Mouse (Mus musculus) hindbrain, postnatal 0 days (tissue): ENCODE data around the gene Gm4131. TPM values are rescaled to one million over a fixed set of nuclear protein-coding genes. Genes with fewer than 3 reads are reported as not detected.

Experiments used
- ATAC-seq: fragments of 200-750 bp; cut with Nextera tagmentation; 2 replicates; pipeline ENCODE4 v1.8.0; 2017; ENCODE audit warnings: mild to moderate bottlenecking, moderate TSS enrichment, moderate library complexity
- DNase-seq: peaks from one replicate; pipeline ENCODE4 v3.0.0-alpha.2; 2015; ENCODE audit warnings: low spot score
- H3K27ac ChIP-seq: fragments of 300-500 bp; sonication (generic); 2 replicates; pipeline ENCODE4 v1.5.1; 2014; ENCODE audit warnings: mild to moderate bottlenecking
- H3K27me3 ChIP-seq: fragments of 300-500 bp; sonication (generic); 2 replicates; pipeline ENCODE4 v1.6.1; 2014; ENCODE audit warnings: low read length, mixed read lengths; ENCODE audit not compliant: insufficient read depth
- H3K36me3 ChIP-seq: fragments of 300-500 bp; sonication (generic); 2 replicates; pipeline ENCODE4 v1.6.1; 2014; ENCODE audit warnings: low read length, mixed read lengths; ENCODE audit not compliant: insufficient read depth
- H3K4me1 ChIP-seq: fragments of 300-500 bp; sonication (generic); 2 replicates; pipeline ENCODE4 v1.6.1; 2014; ENCODE audit warnings: antibody characterized with exemption, low read length, mixed read lengths; ENCODE audit not compliant: insufficient read depth
- H3K4me2 ChIP-seq: fragments of 300-500 bp; sonication (generic); 2 replicates; pipeline ENCODE4 v1.6.1; 2014; ENCODE audit warnings: low read depth, mild to moderate bottlenecking, low read length, moderate library complexity, mixed read lengths
- H3K4me3 ChIP-seq: fragments of 300-500 bp; sonication (generic); 2 replicates; pipeline ENCODE4 v1.5.1; 2014; ENCODE audit warnings: low read length
- H3K9ac ChIP-seq: fragments of 300-500 bp; sonication (generic); replicated peaks from 2 replicates; pipeline ENCODE4 v1.6.1; 2014; ENCODE audit warnings: mild to moderate bottlenecking, low read length, moderate library complexity, mixed read lengths
- H3K9me3 ChIP-seq: fragments of 300-500 bp; sonication (generic); 2 replicates; pipeline ENCODE4 v1.6.1; 2016; ENCODE audit warnings: low read length, mixed read lengths
- CTCF ChIP-seq: IDR thresholded peaks from 2 replicates; pipeline ENCODE4 v1.5.1; 2016; ENCODE audit warnings: antibody characterized with exemption, control low read depth, low read depth
- WGBS: fragments of 180-500 bp; shearing (Covaris S2); extraction: QIAGEN DNeasy Blood & Tissue Kit; methylation state at CpG from one replicate; pipeline ENCODE4 v1.1.7; 2014; 5-methylcytosine and 5-hydroxymethylcytosine counted together
- polyA plus RNA-seq: library from polyadenylated mRNA; unstranded; fragments of >200 nt; fragmentation: Nextera tagmentation; extraction: Ambion mirVana; gene quantifications from 2 replicates; pipeline ENCODE4 v1.2.1, GENCODE M21; 2015
- total RNA-seq: library from RNA; depleted of rRNA; stranded (reverse); fragments of >200 nt; gene quantifications from 2 replicates; pipeline ENCODE4 v1.2.3, GENCODE M21; 2014

Gm4131 gene
- total and polyA plus RNA-seq, 2 experiments from 2014 or later: 0.25 TPM; not detected in 1

DNA sequence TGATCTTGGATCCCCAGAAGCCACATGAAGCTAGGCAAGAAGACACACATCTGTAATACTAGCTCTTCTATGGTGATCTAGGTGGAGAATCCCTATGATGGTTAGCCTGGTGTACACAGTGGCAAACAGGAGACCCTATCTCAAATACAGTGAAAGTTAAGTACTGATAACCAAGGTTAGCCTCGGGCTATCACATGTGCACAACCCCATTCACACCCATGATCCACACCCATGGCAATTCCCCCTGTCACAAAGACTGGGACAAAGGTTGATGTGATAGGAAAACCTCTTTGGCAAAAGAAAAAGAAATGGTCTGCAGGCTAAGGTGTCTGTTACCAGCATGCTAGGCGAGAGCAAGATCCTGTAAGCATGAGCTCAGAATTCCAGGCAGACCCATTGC is 94.7 kb downstream of the Gm4131 start:
- Histone ChIP-seq H3K9me3 (no peaks in the 10 kb centered on the region), H3K9ac (no peak overlapping the region), H3K4me3 (no peak overlapping the region), H3K27me3 (no peaks in the 10 kb centered on the region), H3K4me1 (no peaks in the 10 kb centered on the region), H3K36me3 (no peaks in the 10 kb centered on the region), H3K27ac (no peak overlapping the region), H3K4me2 (no peak overlapping the region)
- DNase-seq: no peak
- no peak for ATAC-seq
- WGBS: 81% methylated on average over 2 of the region's 2 CpGs
- TF ChIP-seq CTCF: no peak

DNA sequence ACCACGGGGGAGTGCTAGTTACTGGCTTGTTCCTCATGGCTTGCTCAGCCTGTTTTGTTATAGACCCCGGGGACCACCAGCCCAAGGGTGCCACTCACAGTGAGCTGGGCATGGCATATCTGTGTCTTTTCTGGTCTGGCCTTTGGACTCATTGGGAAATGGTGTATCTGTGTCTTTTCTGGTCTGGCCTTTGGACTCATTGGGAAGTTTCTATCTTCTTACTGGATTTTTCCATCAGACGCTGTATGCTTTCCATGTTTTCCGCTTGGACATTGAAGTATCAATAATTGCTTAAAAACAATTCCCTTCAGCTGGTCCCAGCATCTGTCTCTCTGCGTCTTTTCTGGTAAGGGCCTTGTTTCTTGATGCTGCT is 98.0 kb downstream of the Gm4131 start:
- H3K4me3 ChIP-seq: no peak overlapping the region
- H3K4me1 ChIP-seq: peaks cover 5% of the 10 kb centered on the region; the same call in 1 of the 2 replicates
- H3K27ac ChIP-seq: no peak overlapping the region
- 89% methylated on average over 5 of the region's 5 CpGs for WGBS
- H3K9ac ChIP-seq: no peak overlapping the region
- H3K9me3 ChIP-seq: no peaks in the 10 kb centered on the region
- H3K27me3 ChIP-seq: no peaks in the 10 kb centered on the region
- ATAC-seq (no peak), DNase-seq (no peak)
- TF ChIP-seq CTCF: no peak
- H3K36me3 ChIP-seq: no peaks in the 10 kb centered on the region
- H3K4me2 ChIP-seq: no peak overlapping the region

DNA sequence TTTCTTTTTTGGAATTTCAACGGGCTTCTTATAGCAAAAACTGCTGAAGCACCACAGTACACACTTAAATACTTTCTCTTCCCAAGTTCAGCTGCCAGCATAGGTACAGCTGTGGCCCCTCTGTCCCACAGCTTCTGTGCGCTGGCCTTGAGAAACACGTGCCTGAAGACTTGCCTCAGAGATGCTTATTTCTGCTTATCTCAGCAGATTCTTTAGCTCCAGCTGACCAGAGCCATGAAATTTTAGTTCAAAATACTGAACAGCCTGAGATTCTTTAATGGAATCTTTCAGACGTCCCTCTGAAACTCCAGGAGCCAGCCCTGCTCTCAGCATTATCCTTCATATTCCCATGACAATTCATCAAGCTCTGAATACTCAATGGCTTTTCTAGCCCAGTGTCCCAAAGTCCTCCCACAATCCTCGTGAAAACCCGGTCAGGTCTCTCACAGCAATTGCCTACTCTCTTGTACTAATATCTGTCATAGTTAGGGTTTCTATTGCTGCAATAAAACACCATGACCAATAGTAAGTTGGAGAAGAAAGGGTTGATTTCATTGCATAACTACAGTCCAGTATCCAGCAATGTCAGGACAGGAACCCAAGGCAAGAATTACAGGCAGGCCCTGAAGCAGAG is 98.5 kb downstream of the Gm4131 start:
- Histone ChIP-seq H3K9ac (no peak overlapping the region), H3K4me2 (no peak overlapping the region), H3K4me3 (no peak overlapping the region), H3K27me3 (no peaks in the 10 kb centered on the region), H3K27ac (no peak overlapping the region), H3K9me3 (no peaks in the 10 kb centered on the region), H3K4me1 (peaks cover 5% of the 10 kb centered on the region; the same call in 1 of the 2 replicates), H3K36me3 (no peaks in the 10 kb centered on the region)
- no peak for TF ChIP-seq CTCF
- no peak for DNase-seq
- 72% methylated on average over 6 of the region's 6 CpGs for WGBS
- ATAC-seq: no peak

DNA sequence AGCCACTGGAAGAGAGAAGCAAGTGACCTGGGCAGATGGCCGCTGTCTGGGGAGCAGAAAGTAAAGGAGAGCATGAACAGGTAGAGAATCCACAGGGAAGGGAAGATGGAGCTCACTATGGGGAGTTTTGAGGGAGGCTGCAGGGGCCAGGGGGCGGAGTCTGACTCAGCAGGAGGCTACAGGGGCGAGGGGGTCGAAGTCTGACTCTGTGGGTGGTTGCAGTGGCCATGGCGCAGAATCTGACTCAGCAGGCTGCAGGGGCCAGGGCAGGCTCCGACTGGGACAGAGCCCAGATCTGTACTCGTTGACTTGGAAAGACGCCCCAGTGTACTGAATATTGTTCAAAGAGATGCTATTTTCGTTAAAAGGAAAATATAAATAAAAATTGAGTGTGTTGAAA is 101.8 kb downstream of the Gm4131 start:
- TF ChIP-seq CTCF: no peak
- Histone ChIP-seq H3K4me1 (peaks cover 5% of the 10 kb centered on the region; the same call in 1 of the 2 replicates), H3K9me3 (no peaks in the 10 kb centered on the region), H3K4me2 (0 out of 2 replicates have a peak overlapping the region, but pooled peaks have one; percentile 16), H3K36me3 (no peaks in the 10 kb centered on the region), H3K27me3 (no peaks in the 10 kb centered on the region), H3K27ac (no peak overlapping the region), H3K4me3 (no peak overlapping the region), H3K9ac (no peak overlapping the region)
- no peak for DNase-seq
- 19% methylated on average over 8 of the region's 9 CpGs for WGBS
- no peak for ATAC-seq

DNA sequence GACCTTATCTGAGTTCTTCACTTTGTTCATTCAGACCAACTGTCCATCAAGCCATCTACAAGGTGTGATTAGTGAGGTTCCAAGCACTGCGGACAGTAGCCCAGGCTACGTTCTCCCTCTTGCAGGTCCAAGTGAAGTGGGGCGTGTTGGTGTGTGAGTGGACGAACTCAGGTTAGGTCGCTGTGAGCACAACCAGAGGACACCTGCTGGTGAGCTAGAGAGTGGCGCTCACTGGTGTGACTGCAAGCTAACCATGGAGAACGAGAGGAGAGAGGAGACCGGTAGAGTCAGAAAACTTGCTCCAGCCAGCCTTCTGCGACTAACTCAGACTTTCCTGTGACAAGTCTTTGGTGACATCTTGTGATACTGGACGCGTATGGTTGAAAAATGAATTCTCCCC is 107.2 kb downstream of the Gm4131 start:
- Histone ChIP-seq H3K4me2 (no peak overlapping the region), H3K36me3 (no peaks in the 10 kb centered on the region), H3K4me3 (no peak overlapping the region), H3K27ac (no peak overlapping the region), H3K4me1 (peaks cover 7% of the 10 kb centered on the region; the same call in 1 of the 2 replicates), H3K9me3 (no peaks in the 10 kb centered on the region), H3K9ac (no peak overlapping the region), H3K27me3 (no peaks in the 10 kb centered on the region)
- peak; percentile 55 for TF ChIP-seq CTCF
- WGBS: 63% methylated on average over 11 of the region's 11 CpGs
- ATAC-seq (no peak), DNase-seq (no peak)

DNA sequence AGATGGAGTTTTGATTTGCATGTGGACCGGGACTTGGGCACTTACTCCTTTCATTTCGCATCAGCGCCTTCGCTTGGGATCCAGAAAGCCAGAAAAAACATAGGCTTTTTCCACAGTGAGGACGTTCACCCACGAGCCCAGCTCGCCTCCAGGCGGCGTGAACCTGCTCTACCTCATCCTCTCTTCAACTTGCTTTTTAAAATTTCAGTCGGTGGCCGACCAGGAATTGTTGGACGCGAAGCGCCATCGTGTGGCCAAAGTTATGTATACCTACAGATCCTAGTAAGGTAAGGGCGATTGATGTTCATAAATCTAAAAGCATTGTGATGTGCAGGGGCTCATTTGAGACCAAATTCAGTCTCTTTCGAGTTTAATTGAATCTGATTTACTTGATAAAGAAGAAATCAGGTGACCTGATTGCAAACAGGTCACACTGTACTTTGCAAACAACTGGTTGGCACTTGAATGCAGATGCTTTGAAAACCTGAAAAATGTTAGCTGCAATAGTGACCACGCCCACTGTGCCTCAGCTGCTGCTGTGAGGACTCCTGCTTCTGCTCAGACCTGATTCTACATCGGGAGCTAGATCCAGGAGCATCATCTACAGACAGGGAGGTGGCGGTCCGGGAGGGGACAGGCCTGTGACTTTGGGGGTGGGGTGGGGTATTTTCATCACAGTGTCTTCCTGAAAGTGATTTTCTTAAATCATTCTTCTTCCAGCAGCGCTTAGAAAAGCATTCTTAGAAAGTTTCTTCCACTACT is 109.1 kb downstream of the Gm4131 start:
- H3K4me1 ChIP-seq: peaks cover 10% of the 10 kb centered on the region; the same call in 1 of the 2 replicates
- no peak overlapping the region for H3K9ac ChIP-seq
- peak; percentile 97 for DNase-seq
- no peaks in the 10 kb centered on the region for H3K27me3 ChIP-seq
- WGBS: 16% methylated on average over 22 of the region's 22 CpGs
- peak; percentile 95 for TF ChIP-seq CTCF
- no peak overlapping the region for H3K4me3 ChIP-seq
- no peaks in the 10 kb centered on the region for H3K36me3 ChIP-seq
- no peak overlapping the region for H3K27ac ChIP-seq
- ATAC-seq: peak; percentile 86
- H3K9me3 ChIP-seq: no peaks in the 10 kb centered on the region
- peak overlapping the region; percentile 45 for H3K4me2 ChIP-seq
